ENCODE assay signal across 16 mouse cellular contexts in genomic region chr15:11082961-11083569, GRCm38 (mm10). TPM values are rescaled to one million over a fixed set of nuclear protein-coding genes. Genes with fewer than 3 reads are reported as not detected.
DNase-seq lines count a peak whose midpoint lies in the region; ATAC-seq and TF ChIP-seq lines count a peak whose summit lies in the region.
"Had no signal": no experiment of that assay in that cellular context is flagged by ENCODE, and none has a peak within 500 bp of the region (broad histone marks: within the 10 kb centered on the region; RNA-seq: fewer than 3 reads in every experiment).

No protein-coding gene starts in this region.

- intact Hi-C loops in gastrocnemius, postnatal 14 days (cut with DNase I; ENCODE audit: low total_unique reads) = no loop called here
- intact Hi-C loops in left cerebral cortex, postnatal 36 days (cut with DNase I) = no loop called here

- H3K4me2 ChIP-seq in limb, embryonic 11.5 days (ENCODE audit: low read depth, severe bottlenecking) = no peak overlapping the region
- no peak overlapping the region for H3K4me2 ChIP-seq in forebrain, postnatal 0 days (ENCODE audit: low read depth)
- H3K4me2 ChIP-seq in neural tube, embryonic 13.5 days = 0 out of 2 replicates have a peak overlapping the region, but pooled peaks have one; percentile 17
- H3K4me2 ChIP-seq: limb, embryonic 15.5 days; lung, embryonic 14.5 days had no signal

- no peak for ATAC-seq in limb, embryonic 11.5 days (ENCODE audit: insufficient number of reproducible peaks, low FRiP score, low TSS enrichment, low read depth)
- peak; percentile 90 for ATAC-seq in forebrain, postnatal 0 days
- peak; percentile 96 for ATAC-seq in neural tube, embryonic 13.5 days (ENCODE audit: low read depth)
- ATAC-seq: CD4-positive, CD25-positive, alpha-beta regulatory T cell, adult 4 months had no signal

- DNase-seq in limb, embryonic 11.5 days (ENCODE audit: low spot score) = peak; percentile 23
- DNase-seq in limb, embryonic 10.5 days (ENCODE audit: low spot score) = no peak
- DNase-seq in forebrain, postnatal 0 days = peak; percentile 42
- DNase-seq in midbrain, embryonic 10.5 days (ENCODE audit: low spot score) = peak; percentile 20
- no peak for DNase-seq in gastrocnemius, postnatal 14 days
- DNase-seq in left cerebral cortex, postnatal 36 days (ENCODE audit: low spot score in 2 of 2) = no peak
- no peak for DNase-seq in left cerebral cortex, adult 18-20 months (ENCODE audit: low spot score in 2 of 2)
- DNase-seq: cerebellum, adult 2 months; heart, adult 11 months; heart, postnatal 14 days; lung, embryonic 14.5 days; spleen, adult 18-20 months had no signal

- no peaks in the 10 kb centered on the region for H3K27me3 ChIP-seq in limb, embryonic 11.5 days (ENCODE audit: control insufficient read depth, insufficient read depth, low read length)
- no peaks in the 10 kb centered on the region for H3K27me3 ChIP-seq in limb, embryonic 10.5 days (ENCODE audit: low read depth, poor library complexity, severe bottlenecking)
- H3K27me3 ChIP-seq in forebrain, postnatal 0 days (ENCODE audit: insufficient read depth, low read length) = no peaks in the 10 kb centered on the region
- no peaks in the 10 kb centered on the region for H3K27me3 ChIP-seq in midbrain, embryonic 10.5 days (ENCODE audit: low read depth, poor library complexity, severe bottlenecking)
- H3K27me3 ChIP-seq in neural tube, embryonic 13.5 days = no peaks in the 10 kb centered on the region
- H3K27me3 ChIP-seq: limb, embryonic 15.5 days had no signal

- H3K27ac ChIP-seq in limb, embryonic 11.5 days (replicated peaks; ENCODE audit: low read depth, low read length) = no peak overlapping the region
- H3K27ac ChIP-seq in limb, embryonic 10.5 days = no peak overlapping the region
- H3K27ac ChIP-seq in forebrain, postnatal 0 days (ENCODE audit: low read depth, low read length) = no peak overlapping the region
- H3K27ac ChIP-seq in midbrain, embryonic 10.5 days (replicated peaks) = no peak overlapping the region
- 0 out of 2 replicates have a peak overlapping the region, but pooled peaks have one; percentile 38 for H3K27ac ChIP-seq in neural tube, embryonic 13.5 days (replicated peaks)
- H3K27ac ChIP-seq: limb, embryonic 15.5 days had no signal

- no peaks in the 10 kb centered on the region for H3K4me1 ChIP-seq in limb, embryonic 11.5 days (ENCODE audit: control insufficient read depth, insufficient read depth, low read length)
- H3K4me1 ChIP-seq in limb, embryonic 10.5 days = peaks cover 19% of the 10 kb centered on the region
- H3K4me1 ChIP-seq in forebrain, postnatal 0 days (ENCODE audit: insufficient read depth) = no peaks in the 10 kb centered on the region
- H3K4me1 ChIP-seq in midbrain, embryonic 10.5 days = peaks cover 22% of the 10 kb centered on the region
- H3K4me1 ChIP-seq in neural tube, embryonic 13.5 days (replicated peaks) = peaks cover 27% of the 10 kb centered on the region
- H3K4me1 ChIP-seq: megakaryocyte, embryonic 14.5 days had no signal

- H3K9ac ChIP-seq in limb, embryonic 11.5 days (ENCODE audit: low read length) = no peak overlapping the region
- no peak overlapping the region for H3K9ac ChIP-seq in forebrain, postnatal 0 days
- no peak overlapping the region; the same call in 1 of the 2 replicates for H3K9ac ChIP-seq in neural tube, embryonic 13.5 days
- H3K9ac ChIP-seq: limb, embryonic 15.5 days; lung, embryonic 14.5 days had no signal

- H3K36me3 ChIP-seq in limb, embryonic 11.5 days (ENCODE audit: control insufficient read depth, insufficient read depth, low read length) = no peaks in the 10 kb centered on the region
- no peaks in the 10 kb centered on the region for H3K36me3 ChIP-seq in limb, embryonic 10.5 days
- no peaks in the 10 kb centered on the region for H3K36me3 ChIP-seq in forebrain, postnatal 0 days (ENCODE audit: insufficient read depth)
- H3K36me3 ChIP-seq in midbrain, embryonic 10.5 days = no peaks in the 10 kb centered on the region
- no peaks in the 10 kb centered on the region for H3K36me3 ChIP-seq in neural tube, embryonic 13.5 days
- H3K36me3 ChIP-seq: limb, embryonic 15.5 days had no signal

- no peak overlapping the region for H3K4me3 ChIP-seq in limb, embryonic 11.5 days (ENCODE audit: low read depth, low read length)
- no peak overlapping the region for H3K4me3 ChIP-seq in limb, embryonic 10.5 days
- H3K4me3 ChIP-seq in forebrain, postnatal 0 days (ENCODE audit: low read depth, low read length) = no peak overlapping the region
- H3K4me3 ChIP-seq in midbrain, embryonic 10.5 days = no peak overlapping the region
- no peak overlapping the region for H3K4me3 ChIP-seq in neural tube, embryonic 13.5 days
- H3K4me3 ChIP-seq: limb, embryonic 15.5 days had no signal

- WGBS in limb, embryonic 11.5 days = 62% methylated on average over 8 of the region's 8 CpGs
- 60% methylated on average over 8 of the region's 8 CpGs for WGBS in limb, embryonic 10.5 days
- 74% methylated on average over 8 of the region's 8 CpGs for WGBS in forebrain, postnatal 0 days
- WGBS in midbrain, embryonic 10.5 days = 80% methylated on average over 8 of the region's 8 CpGs
- 12% methylated on average over 8 of the region's 8 CpGs for WGBS in neural tube, embryonic 13.5 days

- H3K9me3 ChIP-seq in limb, embryonic 11.5 days (ENCODE audit: control insufficient read depth, low read length) = no peaks in the 10 kb centered on the region
- no peaks in the 10 kb centered on the region for H3K9me3 ChIP-seq in limb, embryonic 10.5 days (replicated peaks)
- no peaks in the 10 kb centered on the region for H3K9me3 ChIP-seq in forebrain, postnatal 0 days (ENCODE audit: low read length)
- H3K9me3 ChIP-seq in midbrain, embryonic 10.5 days (replicated peaks) = no peaks in the 10 kb centered on the region
- H3K9me3 ChIP-seq in neural tube, embryonic 13.5 days = no peaks in the 10 kb centered on the region
- H3K9me3 ChIP-seq: limb, embryonic 15.5 days; megakaryocyte, embryonic 14.5 days had no signal

- TF ChIP-seq CTCF in forebrain, postnatal 0 days (IDR thresholded peaks at IDR 0.05; ENCODE audit: low read depth) = no peak

RNA-seq across cellular contexts. Expression of gene Adamts12, which starts 18.5 kb away (rescaled TPM):
- polyA plus RNA-seq in limb, embryonic 11.5 days (2014; fragmentation: Nextera tagmentation; extraction: Ambion mirVana) = 1.7 and 1.8 TPM in 2 replicates
- polyA plus RNA-seq in limb, embryonic 10.5 days (2016; fragmentation: Nextera tagmentation; extraction: Ambion mirVana) = 1.0 and 1.6 TPM in 2 replicates
- total RNA-seq in forebrain, postnatal 0 days (2014; rRNA removed) = 4.0 and 5.4 TPM in 2 replicates
- 0.34 and 0.58 TPM in 2 replicates for polyA plus RNA-seq in forebrain, postnatal 0 days (2015; fragmentation: Nextera tagmentation; extraction: Ambion mirVana)
- 1.7 and 2.0 TPM in 2 replicates for polyA plus RNA-seq in midbrain, embryonic 10.5 days (2016; fragmentation: Nextera tagmentation; extraction: Ambion mirVana)
- 2.0 and 2.2 TPM in 2 replicates for polyA plus RNA-seq in neural tube, embryonic 13.5 days (2015; fragmentation: Nextera tagmentation; extraction: Ambion mirVana)
- total RNA-seq in gastrocnemius, postnatal 14 days (2021) = 10 to 100 TPM; 19.8 to 21.6 TPM
- total RNA-seq in left cerebral cortex, postnatal 36 days (2021) = under 1 TPM; 0.27 to 0.32 TPM
- under 1 TPM; 0.19 to 0.28 TPM for total RNA-seq in left cerebral cortex, adult 18-20 months (2021)

RNA-seq across cellular contexts. Expression of gene Rxfp3, which starts 45.3 kb away (rescaled TPM):
- polyA plus RNA-seq in limb, embryonic 11.5 days (2014; fragmentation: Nextera tagmentation; extraction: Ambion mirVana) = 0.28 and 0.53 TPM in 2 replicates
- polyA plus RNA-seq in limb, embryonic 10.5 days (2016; fragmentation: Nextera tagmentation; extraction: Ambion mirVana) = 0.05 and 0.15 TPM in 2 replicates
- total RNA-seq in forebrain, postnatal 0 days (2014; rRNA removed) = 3.8 and 5.3 TPM in 2 replicates
- 1.4 and 3.7 TPM in 2 replicates for polyA plus RNA-seq in forebrain, postnatal 0 days (2015; fragmentation: Nextera tagmentation; extraction: Ambion mirVana)
- polyA plus RNA-seq in midbrain, embryonic 10.5 days (2016; fragmentation: Nextera tagmentation; extraction: Ambion mirVana) = 0.33 and 0.82 TPM in 2 replicates
- polyA plus RNA-seq in neural tube, embryonic 13.5 days (2015; fragmentation: Nextera tagmentation; extraction: Ambion mirVana) = 0.95 and 1.4 TPM in 2 replicates
- under 1 TPM in 1 of 2 experiments, not detected in 1; 0.08 TPM for total RNA-seq in gastrocnemius, postnatal 14 days (2021)
- 1 to 10 TPM; 2.1 to 2.9 TPM for total RNA-seq in left cerebral cortex, postnatal 36 days (2021)
- total RNA-seq in left cerebral cortex, adult 18-20 months (2021) = 1 to 10 TPM; 2.5 to 3.6 TPM
- polyA plus RNA-seq: CD4-positive, CD25-positive, alpha-beta regulatory T cell, adult 4 months had no signal

Comparison
In these comparisons a context has a peak if more than half of its experiments do, and no peak if none do; other contexts are left out.
1. DNase-seq: peak in limb, embryonic 11.5 days (single experiment), forebrain, postnatal 0 days (single experiment) and midbrain, embryonic 10.5 days (single experiment); none in limb, embryonic 10.5 days (single experiment), gastrocnemius, postnatal 14 days (single experiment), left cerebral cortex, postnatal 36 days (0 of 2) and left cerebral cortex, adult 18-20 months (0 of 2).